Mouse (Mus musculus): ENCODE data around the gene Prkag1.

Gene Prkag1

DNA sequence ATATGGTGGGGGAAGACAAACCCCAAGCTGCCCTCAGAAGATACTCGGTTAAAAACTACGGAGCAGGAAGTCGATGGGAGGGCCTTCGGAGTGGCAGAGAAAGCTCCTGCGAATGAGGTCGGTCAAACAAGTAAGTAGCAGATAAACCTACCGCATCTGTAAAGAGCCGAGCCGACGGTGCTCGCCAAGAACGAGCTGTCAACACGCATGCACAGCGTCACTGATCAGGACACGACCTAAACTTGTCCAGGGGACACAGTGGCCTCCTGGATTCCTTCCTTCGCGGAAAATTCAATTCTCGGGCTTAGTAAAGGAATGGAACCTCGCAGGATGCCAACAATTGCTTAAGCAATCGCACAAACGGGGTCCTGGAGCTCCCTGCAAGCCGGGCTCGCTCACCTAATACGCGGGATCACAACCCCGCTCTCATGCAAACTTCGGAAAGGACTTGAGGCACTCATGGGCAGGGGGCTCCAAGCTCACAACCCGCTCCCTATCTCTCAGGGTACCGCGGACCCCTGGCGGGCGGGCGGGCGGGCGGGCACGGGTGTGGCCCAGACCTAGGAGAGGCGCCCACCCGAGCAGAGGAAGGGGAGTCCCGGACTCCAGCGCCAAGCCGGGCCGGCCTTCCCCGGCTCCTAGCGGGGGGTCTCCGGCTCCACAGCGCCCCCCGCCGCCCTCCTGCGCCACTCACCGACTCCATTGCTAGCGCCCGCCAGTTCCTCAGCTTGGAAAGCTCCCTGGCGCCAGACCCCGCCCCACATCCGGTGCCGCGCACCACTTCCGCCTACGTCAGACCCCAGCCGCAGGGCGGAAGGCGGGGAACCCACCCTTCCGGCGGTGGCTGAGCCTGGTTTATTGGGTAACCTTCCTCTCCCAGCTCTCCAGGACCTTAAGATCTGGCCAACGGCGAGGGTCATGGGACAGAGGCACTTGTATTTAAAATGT lies at the start of gene Prkag1:
Prkag1 (minus strand) TSS at position 786 of the 948 bp plus-strand sequence.
- peak; percentile 88 for ATAC-seq (ENCODE audit: insufficient number of reproducible peaks, low FRiP score, low TSS enrichment)

DNA sequence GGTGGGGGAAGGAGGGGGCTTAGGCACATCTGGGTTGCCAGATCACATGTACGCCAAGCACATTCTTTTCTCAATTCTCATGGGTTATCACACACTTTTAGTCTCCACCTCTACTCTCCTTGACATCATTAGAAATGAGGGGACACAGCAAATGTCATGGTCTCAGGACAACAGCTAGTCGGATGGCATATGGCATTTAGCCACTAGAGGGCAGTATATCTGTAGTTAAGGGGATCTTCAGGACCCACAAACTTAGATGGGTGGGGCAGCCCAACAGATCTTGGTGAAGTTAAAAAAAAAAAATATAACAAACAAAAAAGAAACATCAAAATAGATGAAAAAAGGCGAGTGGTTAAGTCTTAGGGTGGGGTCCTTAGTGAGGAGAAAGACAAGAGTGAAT lies 46.0 kb upstream of the Prkag1 start:
- no peak for ATAC-seq (ENCODE audit: insufficient number of reproducible peaks, low FRiP score, low TSS enrichment)

DNA sequence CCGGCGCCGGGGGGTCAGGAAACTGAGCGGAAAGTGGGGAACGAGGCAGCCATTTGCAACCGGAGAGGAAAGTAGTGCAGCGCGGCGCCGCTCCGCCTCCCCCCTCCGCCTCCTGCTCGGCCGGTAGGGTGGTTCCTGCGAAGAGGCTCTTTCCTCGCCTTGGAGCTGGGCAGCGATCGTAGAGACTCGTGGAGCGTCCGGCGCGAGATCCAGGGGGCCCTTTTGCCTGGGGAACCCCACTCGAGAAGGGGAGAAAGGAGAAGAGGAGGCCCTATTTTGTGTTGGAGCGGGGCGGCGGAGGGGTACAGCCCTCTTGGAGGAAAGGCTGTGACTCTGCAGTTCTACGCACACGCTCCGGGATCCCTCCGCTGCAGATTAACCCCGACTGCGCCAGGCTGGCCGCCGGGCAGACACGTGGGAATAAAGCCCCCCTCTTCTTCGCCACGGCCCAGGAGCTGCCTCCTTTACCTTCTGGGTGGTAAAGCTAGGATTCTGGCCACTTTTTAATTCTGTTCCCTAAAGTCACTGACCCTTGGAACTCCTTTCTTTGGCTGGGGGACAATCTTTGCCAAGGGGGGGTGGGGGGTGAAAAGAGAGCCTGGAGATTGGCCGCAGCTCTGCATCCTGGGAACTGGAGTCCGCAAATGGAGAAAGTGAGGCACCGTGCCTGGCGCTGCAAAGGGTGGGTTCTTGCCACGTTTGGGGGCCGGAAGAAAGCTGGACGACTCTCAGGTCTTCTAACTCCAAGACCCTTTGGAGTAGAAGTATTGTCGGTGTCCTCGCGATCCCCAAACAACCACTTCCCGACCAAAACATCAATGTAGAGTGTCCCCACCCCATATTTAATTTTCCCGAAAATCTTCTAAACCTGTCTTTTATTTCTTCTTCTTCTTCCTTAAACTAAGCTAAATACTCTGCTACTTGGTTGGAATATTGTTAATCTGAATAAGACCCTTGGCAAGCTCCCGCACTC lies 40.9 kb upstream of the Prkag1 start:
- peak; percentile 66 for ATAC-seq (ENCODE audit: insufficient number of reproducible peaks, low FRiP score, low TSS enrichment)

DNA sequence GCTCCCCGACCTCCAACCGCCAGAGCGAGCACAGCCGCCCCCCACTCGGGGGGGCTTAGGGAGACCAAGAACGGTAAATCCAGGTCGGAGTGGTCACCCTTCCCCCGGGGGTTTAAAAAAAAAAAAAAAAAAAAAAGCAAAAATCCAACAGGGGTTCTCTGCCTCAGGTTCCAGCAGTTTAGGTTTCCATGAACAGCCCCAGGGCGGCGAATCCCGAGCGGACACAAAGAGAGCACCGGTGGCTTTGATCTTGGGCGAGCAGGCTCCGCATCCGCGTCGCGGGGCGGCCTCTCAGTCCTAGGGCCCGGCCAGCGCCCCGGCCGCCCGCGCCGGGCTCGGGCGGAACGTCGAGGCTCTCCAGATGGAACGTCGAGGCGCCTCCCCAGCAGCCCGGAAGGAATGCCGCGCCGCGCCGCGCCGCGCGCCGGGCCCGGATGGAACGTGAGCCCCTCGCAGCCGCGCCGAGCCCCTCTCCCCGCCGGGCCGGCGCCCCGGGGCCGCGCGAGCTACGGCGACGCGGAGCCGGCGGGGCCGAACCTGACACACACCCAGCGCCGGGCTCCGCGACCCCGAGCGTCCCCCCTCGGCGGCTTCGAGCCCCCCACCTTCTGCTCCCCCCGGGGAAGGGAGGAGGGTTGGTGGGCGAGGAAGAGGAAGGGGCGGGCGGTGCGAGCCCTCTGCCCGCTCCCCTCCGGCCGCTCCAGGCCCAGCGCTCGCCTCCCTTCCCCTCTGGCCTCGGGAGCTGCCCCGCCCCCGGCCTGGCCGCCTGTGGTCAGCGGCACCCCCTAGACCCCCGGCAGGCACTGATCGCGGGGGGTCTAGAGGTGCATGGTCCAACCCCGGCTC lies 40.0 kb upstream of the Prkag1 start, which contains the start of gene Kmt2d:
Kmt2d (minus strand) TSS at position 135 of the 846 bp plus-strand sequence.
- ATAC-seq (ENCODE audit: insufficient number of reproducible peaks, low FRiP score, low TSS enrichment): no peak; the same call in 1 of the 2 replicates

DNA sequence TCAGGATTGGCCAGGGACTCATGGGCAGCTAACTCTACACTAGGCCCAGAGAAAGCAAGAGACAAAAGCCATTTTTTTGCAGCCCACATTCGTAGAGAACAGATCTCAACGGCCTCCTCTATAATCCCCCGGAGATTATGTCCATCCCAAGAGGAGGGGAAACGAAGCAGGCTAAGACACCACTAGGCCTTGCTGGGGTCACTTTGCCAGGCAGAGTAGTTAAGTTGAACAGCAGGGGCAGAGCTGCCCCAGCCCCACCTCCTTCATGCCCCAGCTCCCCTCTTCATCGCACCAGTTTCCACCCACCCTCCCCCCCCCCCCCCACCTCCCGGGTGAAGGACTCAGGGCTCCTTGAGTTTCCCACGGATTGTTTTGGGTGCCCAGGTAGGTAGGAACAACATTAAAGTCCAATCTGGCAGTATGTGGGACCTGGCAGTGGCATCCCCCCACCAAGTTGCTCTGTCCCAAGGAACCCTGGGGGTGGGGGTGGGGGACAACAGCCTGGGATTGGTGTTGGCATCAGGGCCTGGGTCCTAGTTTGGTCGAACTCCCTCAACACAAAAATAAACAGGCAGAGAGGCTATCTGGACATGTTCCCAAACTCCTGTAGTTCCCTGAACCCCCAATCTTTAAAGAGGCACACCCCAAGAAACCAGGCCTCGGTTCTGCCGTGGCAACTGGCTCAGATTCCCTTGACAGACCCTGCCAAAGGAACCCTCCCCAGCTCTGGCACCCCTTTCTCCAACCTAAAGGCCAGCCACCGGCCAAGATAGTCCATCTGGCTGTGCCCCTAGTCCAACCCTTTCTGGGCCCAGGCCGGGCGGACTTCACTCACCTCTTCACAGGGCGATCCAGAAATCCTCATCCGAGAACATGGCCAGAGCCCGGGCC lies 39.1 kb upstream of the Prkag1 start:
- no peak for ATAC-seq (ENCODE audit: insufficient number of reproducible peaks, low FRiP score, low TSS enrichment)

DNA sequence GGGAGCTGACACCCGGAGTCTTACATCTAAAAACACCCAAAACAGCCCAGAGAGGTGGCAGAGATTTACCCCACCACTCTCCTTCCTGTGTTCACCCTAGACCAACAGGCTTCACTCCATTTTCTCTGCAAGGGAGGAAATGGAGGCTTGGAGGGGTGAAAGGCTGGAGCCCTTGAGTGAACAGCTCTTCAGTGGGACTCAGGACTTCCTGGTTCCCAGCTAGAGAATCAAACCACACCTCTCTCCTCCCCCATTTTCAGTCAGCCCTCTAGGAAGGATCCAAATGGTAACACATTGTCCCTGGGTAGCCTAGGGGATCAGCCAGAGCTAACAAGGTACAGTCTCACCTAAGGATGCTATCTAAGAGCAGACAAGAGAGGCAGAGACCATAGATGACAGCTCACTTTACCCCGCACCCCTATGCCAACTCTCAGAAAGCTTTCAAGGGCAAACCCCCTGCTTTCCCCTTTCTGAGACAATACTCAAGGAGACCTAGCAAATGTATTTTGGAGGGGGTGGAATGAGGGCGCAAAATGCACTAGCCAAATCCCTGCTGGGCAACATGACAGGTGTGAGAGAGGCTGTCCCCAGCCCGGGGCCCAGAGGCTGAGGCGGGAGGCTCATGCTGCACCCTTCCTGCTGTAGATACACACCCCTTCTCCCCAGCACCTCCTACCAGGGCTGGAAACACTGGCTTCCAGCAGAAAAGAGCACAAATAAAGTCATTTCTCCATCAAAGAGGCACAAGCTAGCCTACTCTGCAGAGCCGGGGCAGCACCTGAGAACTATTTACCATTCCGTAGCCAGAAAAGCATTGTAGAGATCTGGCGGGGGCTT lies 38.2 kb upstream of the Prkag1 start:
- no peak for ATAC-seq (ENCODE audit: insufficient number of reproducible peaks, low FRiP score, low TSS enrichment)

DNA sequence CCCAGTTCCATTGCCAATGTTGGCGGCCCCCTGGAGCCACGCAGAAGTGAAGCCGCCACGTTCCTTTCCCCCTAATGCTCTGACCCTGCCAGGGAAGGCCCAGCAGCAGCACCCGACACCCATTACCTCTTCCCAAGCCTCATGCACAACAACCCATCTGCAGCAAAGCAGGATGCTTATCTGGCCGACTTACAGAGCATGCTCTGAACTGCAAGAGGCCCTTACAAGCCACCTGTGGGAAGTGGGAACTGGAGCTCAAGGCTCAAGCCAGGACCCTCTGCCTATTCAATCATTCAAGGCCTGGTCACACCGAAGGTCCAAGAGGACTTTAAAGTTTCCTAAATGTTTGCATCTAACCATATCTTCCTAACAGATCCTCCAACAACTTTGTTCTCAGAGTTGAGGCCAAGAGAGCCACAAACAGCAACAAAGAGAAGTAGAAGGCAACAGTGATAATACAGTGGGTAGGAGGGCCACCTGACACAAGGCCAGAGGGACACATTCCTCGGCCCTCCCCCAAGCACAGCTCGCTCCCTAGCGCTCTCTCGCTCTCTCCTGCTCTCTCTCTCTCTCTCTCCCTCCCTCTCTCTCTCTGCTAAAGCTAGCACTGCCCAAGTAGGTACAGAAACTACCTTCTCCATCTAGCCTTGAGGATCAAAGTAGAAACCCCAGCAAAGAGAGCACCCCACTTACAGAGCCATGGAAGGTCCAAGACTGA lies 37.2 kb upstream of the Prkag1 start:
- no peak for ATAC-seq (ENCODE audit: insufficient number of reproducible peaks, low FRiP score, low TSS enrichment)

DNA sequence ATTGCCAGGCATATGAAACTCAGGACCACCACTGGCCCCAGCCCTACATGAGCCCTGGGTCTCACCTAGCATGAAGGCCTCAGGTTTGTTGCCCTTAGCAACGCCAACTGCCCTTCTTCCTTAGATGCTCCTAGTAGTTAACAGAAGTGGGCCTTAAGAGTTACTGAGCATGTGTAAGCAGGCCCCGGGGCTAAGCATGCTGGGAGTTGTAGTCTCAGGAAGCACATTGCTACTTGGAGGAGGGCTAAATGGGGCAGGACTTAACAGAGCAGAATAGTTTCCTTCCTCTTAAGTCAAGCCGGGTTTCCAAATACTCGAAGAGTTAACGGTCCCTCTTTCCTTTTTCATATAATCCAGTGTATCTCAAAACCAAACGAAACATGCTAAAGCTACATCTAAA lies 36.0 kb upstream of the Prkag1 start:
- ATAC-seq (ENCODE audit: insufficient number of reproducible peaks, low FRiP score, low TSS enrichment): no peak

DNA sequence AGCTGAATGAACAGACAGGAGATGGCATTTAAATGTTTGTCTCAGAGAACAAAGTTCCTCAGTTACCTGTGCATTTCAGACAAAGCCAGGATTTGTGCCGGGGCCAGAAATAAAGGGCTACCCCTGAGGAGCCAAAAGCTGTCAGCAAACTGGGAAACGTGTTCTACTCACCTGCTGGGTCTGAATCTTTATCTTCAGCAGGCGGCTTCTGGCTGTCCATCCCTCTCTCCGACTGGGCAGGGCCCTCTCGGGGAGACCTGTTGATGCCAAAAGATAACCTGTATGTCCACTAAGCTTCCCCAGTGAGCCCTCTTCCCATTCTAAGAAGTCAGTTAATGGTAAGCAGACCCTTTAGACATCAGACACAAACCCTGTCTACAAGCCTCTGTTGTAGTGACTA lies 35.2 kb upstream of the Prkag1 start:
- no peak for ATAC-seq (ENCODE audit: insufficient number of reproducible peaks, low FRiP score, low TSS enrichment)

DNA sequence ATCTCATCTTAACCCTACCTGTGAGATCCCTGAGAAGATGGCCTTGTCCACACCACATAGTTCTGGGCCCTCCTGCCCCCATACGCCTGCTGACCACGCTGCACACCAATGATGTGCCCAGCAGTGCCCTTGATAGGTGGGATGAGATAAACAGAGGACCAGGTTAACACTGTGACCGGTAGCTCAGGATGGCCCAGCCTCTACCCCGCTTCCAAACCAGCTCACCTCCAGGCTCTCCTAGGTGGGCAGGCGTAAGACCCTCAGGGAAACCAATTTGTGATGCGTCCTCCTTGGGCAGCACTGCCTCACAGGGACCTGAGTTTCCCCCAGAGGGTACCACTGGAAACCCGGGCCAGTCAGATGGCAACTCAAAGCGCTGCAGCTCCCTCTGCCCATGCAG lies 34.5 kb upstream of the Prkag1 start:
- ATAC-seq (ENCODE audit: insufficient number of reproducible peaks, low FRiP score, low TSS enrichment): no peak

DNA sequence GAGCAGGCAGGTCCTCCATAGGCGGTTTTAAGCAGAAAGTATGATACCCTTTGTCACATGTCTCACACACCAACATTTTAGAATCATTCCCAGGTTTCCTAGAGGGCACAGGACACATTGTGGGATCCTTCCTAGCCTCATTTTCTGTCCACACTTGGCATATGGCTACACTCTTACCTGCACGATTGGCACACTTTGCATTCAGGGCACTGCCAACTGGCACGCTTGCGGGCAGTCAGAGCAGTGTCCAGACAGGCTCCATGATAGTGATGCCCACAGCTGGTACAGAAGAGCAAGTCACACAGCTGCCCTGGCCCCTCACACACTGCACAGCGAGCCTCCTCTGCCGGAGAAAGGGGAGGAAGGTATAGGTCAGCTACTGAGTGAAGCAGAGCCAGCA lies 33.6 kb upstream of the Prkag1 start:
- ATAC-seq (ENCODE audit: insufficient number of reproducible peaks, low FRiP score, low TSS enrichment): no peak

DNA sequence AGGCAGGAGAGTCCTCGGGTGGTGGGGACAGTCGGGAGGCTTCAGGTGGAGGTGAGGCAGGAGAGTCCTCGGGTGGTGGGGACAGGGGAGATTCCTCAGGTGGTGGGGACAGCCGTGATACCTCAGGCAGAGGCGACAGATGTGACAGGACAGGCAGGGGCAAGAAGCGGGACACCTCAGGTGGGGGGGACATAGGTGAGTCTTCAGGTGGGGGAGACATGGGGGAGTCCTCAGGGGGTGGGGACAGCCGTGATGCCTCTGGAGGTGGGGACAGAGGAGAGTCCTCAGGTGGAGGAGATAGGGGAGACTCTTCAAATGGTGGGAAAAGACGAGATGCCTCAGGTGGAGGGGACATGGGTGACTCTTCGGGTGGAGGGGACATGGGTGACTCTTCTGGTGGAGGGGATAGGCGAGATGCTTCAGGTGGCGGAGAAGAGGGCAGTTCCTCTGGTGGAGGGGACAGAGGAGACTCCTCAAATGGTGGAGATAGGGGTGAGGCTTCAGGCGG lies 32.2 kb upstream of the Prkag1 start:
- ATAC-seq (ENCODE audit: insufficient number of reproducible peaks, low FRiP score, low TSS enrichment): no peak

DNA sequence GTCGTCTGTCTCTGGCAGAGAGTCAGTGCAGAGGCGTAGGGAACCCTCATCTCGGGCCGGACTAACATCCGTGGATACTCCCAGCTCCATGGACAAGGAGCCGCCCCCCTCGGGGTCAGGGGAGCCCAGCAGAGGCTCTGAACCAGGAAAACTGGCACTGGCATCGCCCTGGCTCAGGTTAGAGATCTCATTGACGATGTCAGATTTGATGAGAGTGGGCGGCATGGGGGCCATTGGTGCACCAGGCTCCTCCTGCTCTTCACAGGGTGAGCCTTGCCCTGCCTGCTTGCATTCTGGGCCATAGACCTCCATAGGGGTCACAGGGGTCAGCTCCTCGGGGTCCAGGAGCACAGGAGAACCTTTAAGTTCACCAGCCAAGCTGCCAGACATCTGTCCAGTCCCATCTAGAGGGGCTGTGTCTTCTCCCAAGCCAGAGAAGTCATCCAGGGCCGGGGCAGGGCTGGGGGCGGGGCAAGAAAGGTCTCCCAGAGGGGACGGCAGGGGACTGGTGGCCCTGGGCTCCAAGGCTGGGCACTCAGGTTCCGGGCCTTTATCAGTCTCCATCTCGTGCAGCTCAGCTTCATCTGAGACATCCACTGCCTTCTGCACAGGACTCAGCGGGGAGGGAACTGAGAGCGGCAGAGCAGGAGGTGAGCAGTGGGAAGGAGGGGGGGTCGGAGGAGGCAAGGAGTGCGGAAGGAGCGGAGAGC lies 30.5 kb upstream of the Prkag1 start:
- no peak for ATAC-seq (ENCODE audit: insufficient number of reproducible peaks, low FRiP score, low TSS enrichment)

DNA sequence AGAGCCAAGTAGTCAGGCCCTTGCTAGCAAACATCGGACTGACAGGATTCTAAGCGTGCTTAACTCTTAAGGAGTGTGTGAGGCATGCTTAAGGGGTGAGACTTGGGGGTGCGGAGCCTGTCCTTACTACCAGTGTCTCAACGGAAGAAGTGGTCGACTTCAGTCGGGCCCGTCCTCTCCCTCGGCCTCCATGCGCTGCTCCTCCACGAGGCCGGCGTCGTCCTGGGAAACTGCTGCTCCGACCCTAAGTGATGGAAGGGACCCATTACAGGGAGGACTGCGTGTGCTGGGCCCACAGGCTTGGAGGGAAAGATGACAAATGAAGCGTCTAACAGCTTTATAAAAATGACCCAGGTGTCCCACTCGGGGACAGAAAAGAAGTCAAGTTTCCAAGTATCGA lies 29.6 kb upstream of the Prkag1 start:
- no peak for ATAC-seq (ENCODE audit: insufficient number of reproducible peaks, low FRiP score, low TSS enrichment)

DNA sequence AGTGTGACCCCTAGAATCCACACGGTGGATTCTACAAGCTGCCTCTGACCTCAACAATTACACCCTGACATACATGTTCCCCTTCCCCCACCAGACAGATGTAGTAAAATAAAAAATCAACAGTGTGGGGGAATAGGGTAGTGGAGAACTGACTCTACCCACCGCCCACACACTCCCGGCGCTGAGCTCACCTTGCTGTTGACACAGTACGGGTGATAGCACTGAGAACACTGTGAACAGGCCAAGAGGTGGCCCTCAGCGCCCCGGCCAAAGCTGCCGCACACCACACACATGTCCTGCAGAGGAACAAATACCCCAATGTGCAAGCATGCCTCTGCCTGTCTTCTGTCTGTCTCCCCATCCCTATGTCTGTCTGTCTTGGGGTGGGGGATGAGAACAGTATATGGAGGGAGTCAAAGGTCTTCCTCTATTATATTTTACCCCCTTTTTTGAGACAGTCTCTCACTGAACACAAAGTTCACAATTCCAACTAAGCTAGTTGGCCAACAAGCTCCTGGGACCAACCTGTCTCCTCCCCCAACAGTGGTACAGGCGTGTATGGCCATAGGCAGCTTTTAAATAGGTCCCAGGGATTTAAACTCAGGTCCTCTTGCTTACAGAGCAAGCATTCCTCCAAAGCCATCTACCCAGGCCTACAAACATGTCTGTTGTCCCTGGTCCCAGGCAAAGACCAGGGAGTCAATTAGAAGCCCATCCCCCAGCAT lies 28.2 kb upstream of the Prkag1 start:
- no peak for ATAC-seq (ENCODE audit: insufficient number of reproducible peaks, low FRiP score, low TSS enrichment)

DNA sequence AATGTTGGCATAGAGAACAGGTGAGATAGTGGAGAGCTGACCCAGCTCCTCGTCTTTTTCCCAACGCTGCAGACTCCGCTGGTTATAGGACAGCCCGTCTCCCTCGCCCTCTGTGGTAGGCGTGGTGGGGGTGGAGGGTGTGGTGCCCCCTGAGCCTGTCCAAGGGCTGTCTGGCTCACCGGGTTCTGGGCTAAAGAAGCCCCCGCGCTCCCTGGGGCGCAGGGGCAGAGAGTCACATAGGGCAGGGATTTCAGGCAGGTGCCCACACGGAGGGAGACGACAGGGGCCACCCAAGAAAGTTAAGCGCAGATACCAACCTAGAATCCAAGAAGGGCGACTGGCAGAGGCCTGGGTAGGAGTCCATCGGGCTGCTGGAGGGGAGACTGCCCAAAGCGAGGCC lies 22.9 kb upstream of the Prkag1 start:
- no peak for ATAC-seq (ENCODE audit: insufficient number of reproducible peaks, low FRiP score, low TSS enrichment)

All from cerebellum, adult (tissue).